Mouse (Mus musculus) midbrain, embryonic 16.5 days (tissue): ENCODE results near the gene Spem2. TPM values are rescaled to one million over a fixed set of nuclear protein-coding genes. Genes with fewer than 3 reads are reported as not detected.
"Not testable (repeated sequence)": the region's sequence is repeated elsewhere in the genome, so short reads cannot be mapped to it uniquely, and the experiment has no call there.

Source experiments
- ATAC-seq: fragments of 200-750 bp; cut with Nextera tagmentation; 2 replicates; pipeline ENCODE4 v1.8.0; 2017; ENCODE audit warnings: moderate TSS enrichment
- H3K27ac ChIP-seq: fragments of 300-500 bp; sonication (generic); 2 replicates; pipeline ENCODE4 v1.5.1; 2014; ENCODE audit warnings: mild to moderate bottlenecking, low read length, mixed read lengths
- H3K27me3 ChIP-seq: fragments of 300-500 bp; sonication (generic); 2 replicates; pipeline ENCODE4 v1.6.1; 2014; ENCODE audit warnings: low read depth, low read length, mixed read lengths; ENCODE audit not compliant: control insufficient read depth, insufficient read depth
- H3K36me3 ChIP-seq: fragments of 300-500 bp; sonication (generic); 2 replicates; pipeline ENCODE4 v1.6.1; 2014; ENCODE audit warnings: mild to moderate bottlenecking, low read length, moderate library complexity, mixed read lengths; ENCODE audit not compliant: control insufficient read depth, insufficient read depth
- H3K4me1 ChIP-seq: fragments of 300-500 bp; sonication (generic); 2 replicates; pipeline ENCODE4 v1.6.1; 2014; ENCODE audit warnings: mild to moderate bottlenecking, low read length, mixed read lengths; ENCODE audit not compliant: control insufficient read depth, insufficient read depth
- H3K4me2 ChIP-seq: fragments of 300-500 bp; sonication (generic); 2 replicates; pipeline ENCODE4 v1.6.1; 2014; ENCODE audit warnings: mild to moderate bottlenecking, low read length, mixed read lengths
- H3K4me3 ChIP-seq: fragments of 300-500 bp; sonication (generic); 2 replicates; pipeline ENCODE4 v1.5.1; 2014; ENCODE audit warnings: low read depth, mild to moderate bottlenecking, low read length, moderate library complexity, mixed read lengths
- H3K9ac ChIP-seq: fragments of 300-500 bp; sonication (generic); 2 replicates; pipeline ENCODE4 v1.6.1; 2014; ENCODE audit warnings: low read depth, low read length, mixed read lengths
- H3K9me3 ChIP-seq: fragments of 300-500 bp; sonication (generic); replicated peaks from 2 replicates; pipeline ENCODE4 v1.6.1; 2014; ENCODE audit warnings: mild to moderate bottlenecking, low read length, mixed read lengths; ENCODE audit not compliant: control insufficient read depth, poor library complexity, severe bottlenecking
- WGBS: fragments of 180-500 bp; shearing (Covaris S2); extraction: QIAGEN DNeasy Blood & Tissue Kit; methylation state at CpG from one replicate; pipeline ENCODE4 v1.1.7; 2014; 5-methylcytosine and 5-hydroxymethylcytosine counted together
- polyA plus RNA-seq: library from polyadenylated mRNA; unstranded; fragments of >200 nt; fragmentation: Nextera tagmentation; extraction: Ambion mirVana; gene quantifications from 2 replicates; pipeline ENCODE4 v1.2.1, GENCODE M21; 2015

The Spem2 gene
- not detected in 2 replicates for polyA plus RNA-seq

DNA sequence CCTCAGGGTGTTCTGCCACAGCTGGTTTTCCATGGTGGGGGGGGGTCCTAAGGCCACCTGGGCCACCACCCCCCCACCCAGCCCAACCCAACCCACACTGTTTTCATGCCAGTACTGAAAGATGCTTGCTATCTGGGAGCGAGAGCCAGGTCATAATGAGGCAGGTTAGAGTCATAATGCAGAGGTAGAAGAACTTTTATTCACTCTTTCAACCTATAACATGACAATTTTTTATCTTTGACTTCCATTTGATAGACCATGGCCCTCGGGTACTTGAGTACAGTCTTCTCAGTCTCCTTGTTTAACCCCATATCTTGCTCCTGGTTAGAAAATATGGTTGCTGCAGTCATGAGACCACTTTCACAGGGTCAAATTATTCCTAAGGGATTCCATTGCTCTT, at the start of gene Spem2:
TSS of gene Spem2 (minus strand) at position 101 of the 400 bp plus-strand sequence.
- H3K4me1 ChIP-seq, result no peaks in the 10 kb centered on the region
- H3K9ac ChIP-seq, result no peak within 1 kb of the TSS
- H3K9me3 ChIP-seq, result no peaks in the 10 kb centered on the region; the same call in 1 of the 2 replicates
- no peak for ATAC-seq
- no peaks in the 10 kb centered on the region for H3K36me3 ChIP-seq
- H3K4me3 ChIP-seq, result no peak within 1 kb of the TSS
- H3K27ac ChIP-seq, result no peak within 1 kb of the TSS
- WGBS, result 70% methylated on average over 2 of the region's 2 CpGs
- no peak within 1 kb of the TSS for H3K4me2 ChIP-seq
- no peaks in the 10 kb centered on the region for H3K27me3 ChIP-seq

DNA sequence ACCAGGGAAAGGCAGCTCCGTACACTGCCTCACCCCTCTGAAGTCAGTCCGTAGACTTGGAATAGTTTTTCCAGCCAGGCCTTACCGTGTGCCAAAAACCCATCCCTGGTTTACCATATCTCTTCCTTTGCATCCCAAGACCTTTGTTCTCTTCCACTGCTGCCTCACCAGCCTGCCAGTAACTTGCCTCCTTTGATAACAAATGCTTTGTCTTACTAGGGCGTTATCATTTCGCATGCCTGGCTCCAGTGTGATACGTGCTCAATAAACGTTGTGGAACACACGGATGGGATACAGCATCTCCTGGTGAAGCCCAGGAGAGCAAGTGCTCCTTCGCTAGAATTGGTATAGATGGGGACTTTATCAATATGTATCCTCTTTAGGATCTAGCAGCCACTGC, 49.1 kb upstream of the Spem2 start:
- Histone ChIP-seq H3K9me3 (no peaks in the 10 kb centered on the region), H3K4me1 (no peaks in the 10 kb centered on the region), H3K9ac (no peak overlapping the region), H3K27ac (no peak overlapping the region), H3K4me2 (no peak overlapping the region), H3K4me3 (no peak overlapping the region), H3K27me3 (no peaks in the 10 kb centered on the region), H3K36me3 (no peaks in the 10 kb centered on the region)
- 77% methylated on average over 9 of the region's 9 CpGs for WGBS
- ATAC-seq, result no peak

DNA sequence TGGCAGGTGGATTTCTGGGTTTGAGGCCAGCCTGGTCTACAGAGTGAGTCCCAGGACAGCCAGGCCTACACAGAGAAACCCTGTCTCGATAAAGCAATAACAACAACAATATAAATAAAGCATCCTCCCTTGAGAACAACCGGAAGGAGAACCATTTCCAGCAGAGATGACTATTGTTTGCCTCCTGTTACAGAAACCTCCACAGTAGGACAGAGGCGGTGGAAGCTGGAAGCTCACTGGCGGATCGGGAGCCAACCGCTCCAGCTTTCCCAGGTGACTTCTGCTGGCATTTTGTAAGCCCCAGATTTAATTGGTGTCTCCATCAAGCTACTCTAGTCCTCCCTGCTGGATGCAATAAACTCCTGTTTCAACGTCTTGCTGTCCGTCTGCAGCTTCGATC, 47.3 kb upstream of the Spem2 start:
- 78% methylated on average over 9 of the region's 9 CpGs for WGBS
- no peaks in the 10 kb centered on the region for H3K27me3 ChIP-seq
- no peak overlapping the region for H3K4me3 ChIP-seq
- H3K36me3 ChIP-seq, result no peaks in the 10 kb centered on the region
- ATAC-seq, result no peak
- H3K9ac ChIP-seq, result no peak overlapping the region
- H3K27ac ChIP-seq, result no peak overlapping the region
- no peaks in the 10 kb centered on the region for H3K9me3 ChIP-seq
- H3K4me2 ChIP-seq, result no peak overlapping the region
- H3K4me1 ChIP-seq, result no peaks in the 10 kb centered on the region

DNA sequence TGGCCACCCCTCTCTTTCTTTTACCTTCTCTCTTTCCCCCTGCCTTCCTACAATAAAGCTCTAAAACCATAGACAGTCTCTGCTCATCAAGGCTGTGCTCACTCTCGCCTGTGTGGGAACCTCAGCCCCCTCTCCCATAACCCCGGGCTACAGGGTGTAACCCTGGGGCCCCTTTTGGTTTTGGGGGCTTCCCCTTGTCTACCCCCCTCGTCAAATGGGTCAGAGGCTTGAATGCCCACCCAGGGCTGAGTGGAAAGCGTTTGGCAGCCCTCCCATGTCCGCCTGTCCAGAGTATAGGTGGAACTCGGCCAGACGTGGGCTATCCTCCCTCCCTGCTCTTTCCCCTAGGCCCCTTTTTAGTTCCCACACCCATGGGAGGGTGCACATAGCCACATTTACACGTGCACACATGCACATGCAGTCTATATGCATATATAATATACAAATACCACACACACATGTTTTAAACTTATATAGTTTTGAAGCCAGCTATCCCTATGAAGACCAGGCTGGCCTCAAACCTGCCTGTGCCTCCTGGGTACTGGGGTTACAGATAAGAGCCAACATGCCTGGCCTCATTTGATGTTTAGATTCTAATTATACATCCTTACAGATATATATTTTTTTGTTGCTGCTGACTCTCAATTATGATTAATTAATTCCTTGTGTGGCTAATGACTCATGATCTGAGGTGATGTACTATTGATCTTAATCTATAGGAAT, 46.0 kb upstream of the Spem2 start:
- ATAC-seq, result no peak
- no peaks in the 10 kb centered on the region for H3K4me1 ChIP-seq
- no peaks in the 10 kb centered on the region for H3K9me3 ChIP-seq
- H3K36me3 ChIP-seq, result no peaks in the 10 kb centered on the region
- H3K27ac ChIP-seq, result no peak overlapping the region
- H3K4me2 ChIP-seq, result no peak overlapping the region
- H3K9ac ChIP-seq, result no peak overlapping the region
- no peak overlapping the region for H3K4me3 ChIP-seq
- 57% methylated on average over 8 of the region's 8 CpGs for WGBS
- H3K27me3 ChIP-seq, result no peaks in the 10 kb centered on the region

- not testable (repeated sequence) for H3K27ac ChIP-seq, H3K9me3 ChIP-seq, H3K9ac ChIP-seq, H3K4me3 ChIP-seq, ATAC-seq, H3K4me1 ChIP-seq, H3K4me2 ChIP-seq, H3K36me3 ChIP-seq, H3K27me3 ChIP-seq
- whole genome bisulfite sequencing, result 85% methylated on average over 3 of the region's 3 CpGs
Measured at GRCm38 (mm10) chr11:69863729-69864128, 45.5 kb upstream of the Spem2 start.

DNA sequence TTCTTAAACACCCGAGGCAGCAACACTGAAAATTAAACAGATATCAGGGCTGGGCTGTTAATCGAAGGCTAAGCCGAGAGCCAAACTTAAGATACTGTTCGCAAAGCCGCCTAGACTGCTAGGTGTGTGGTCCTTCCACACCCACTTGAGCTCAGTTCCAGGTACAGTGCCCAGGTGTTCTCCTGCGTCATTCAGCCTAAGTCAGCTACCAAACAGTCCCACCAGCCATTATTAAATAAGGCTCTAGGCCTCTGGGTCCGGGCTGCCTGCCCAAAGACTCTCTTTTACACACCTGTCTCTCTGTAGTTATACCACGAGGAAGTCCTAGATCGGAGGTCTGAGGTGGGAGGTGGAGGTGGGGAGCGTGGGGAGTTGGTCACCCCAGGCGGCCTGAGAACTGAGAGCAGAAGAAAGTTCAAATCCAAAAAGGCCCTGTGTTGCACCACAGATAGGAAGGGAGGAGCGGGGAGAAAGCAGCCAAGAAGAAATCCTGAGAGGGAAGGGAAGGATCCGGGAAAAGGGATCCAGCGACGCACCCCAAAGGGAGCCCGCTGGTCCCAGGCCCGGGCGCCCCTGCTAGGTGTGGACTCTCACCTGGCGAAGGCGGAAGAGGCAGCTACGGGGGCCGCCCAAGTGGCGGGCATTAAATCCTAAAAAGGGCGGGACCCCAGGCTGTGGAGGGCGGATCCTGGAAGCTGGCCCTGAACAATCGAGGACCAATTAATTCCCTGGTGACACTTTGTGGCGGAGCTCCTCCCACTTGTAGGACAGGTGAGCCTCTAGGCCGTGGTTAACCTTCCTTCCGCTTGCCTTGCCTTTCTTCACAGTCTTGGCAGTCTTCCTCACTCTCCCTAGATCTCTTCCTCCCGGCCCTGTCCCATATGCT, 40.1 kb upstream of the Spem2 start, which contains the start of gene Tnk1:
TSS of gene Tnk1 (minus strand) at position 618 of the 886 bp plus-strand sequence.
- Histone ChIP-seq H3K4me3 (no peak within 1 kb of the TSS), H3K27ac (no peak within 1 kb of the TSS)
- no peak for ATAC-seq

DNA sequence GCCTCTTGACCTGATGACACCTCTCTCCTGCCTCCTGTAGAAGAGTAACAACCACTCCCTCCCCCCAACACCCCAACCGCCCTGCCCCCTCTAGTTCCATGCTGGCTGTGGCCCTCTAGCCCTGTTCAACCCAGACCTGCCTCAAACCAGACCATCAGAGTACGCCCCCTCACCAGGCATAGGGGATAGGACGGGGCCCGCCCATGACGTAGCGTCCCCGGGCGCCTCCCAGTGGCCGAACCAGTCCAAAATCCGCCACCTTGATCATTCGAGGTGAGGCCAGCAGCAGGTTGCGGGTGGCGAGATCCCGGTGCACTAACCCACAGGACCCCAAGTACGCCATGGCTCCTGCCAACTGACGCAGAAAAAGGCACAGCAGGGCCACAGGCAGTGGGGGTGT, 37.1 kb upstream of the Spem2 start:
- Histone ChIP-seq H3K27me3 (peaks cover 11% of the 10 kb centered on the region), H3K36me3 (peaks cover 14% of the 10 kb centered on the region), H3K27ac (no peak overlapping the region), H3K4me3 (no peak overlapping the region), H3K4me1 (no peaks in the 10 kb centered on the region), H3K9ac (no peak overlapping the region), H3K4me2 (no peak overlapping the region), H3K9me3 (no peaks in the 10 kb centered on the region)
- 0 out of 2 replicates have a peak, but pooled peaks have one; percentile 50 for ATAC-seq
- WGBS, result 16% methylated on average over 16 of the region's 16 CpGs

More for the DNA sequence above, 40.1 kb upstream of the Spem2 start, which contains the start of gene Tnk1:
- peaks cover 11% of the 10 kb centered on the region for H3K27me3 ChIP-seq
- no peak within 1 kb of the TSS for H3K9ac ChIP-seq
- no peak within 1 kb of the TSS for H3K4me2 ChIP-seq
- no peaks in the 10 kb centered on the region for H3K4me1 ChIP-seq
- no peaks in the 10 kb centered on the region for H3K9me3 ChIP-seq
- WGBS, result 22% methylated on average over 30 of the region's 30 CpGs
- no peaks in the 10 kb centered on the region for H3K36me3 ChIP-seq

DNA sequence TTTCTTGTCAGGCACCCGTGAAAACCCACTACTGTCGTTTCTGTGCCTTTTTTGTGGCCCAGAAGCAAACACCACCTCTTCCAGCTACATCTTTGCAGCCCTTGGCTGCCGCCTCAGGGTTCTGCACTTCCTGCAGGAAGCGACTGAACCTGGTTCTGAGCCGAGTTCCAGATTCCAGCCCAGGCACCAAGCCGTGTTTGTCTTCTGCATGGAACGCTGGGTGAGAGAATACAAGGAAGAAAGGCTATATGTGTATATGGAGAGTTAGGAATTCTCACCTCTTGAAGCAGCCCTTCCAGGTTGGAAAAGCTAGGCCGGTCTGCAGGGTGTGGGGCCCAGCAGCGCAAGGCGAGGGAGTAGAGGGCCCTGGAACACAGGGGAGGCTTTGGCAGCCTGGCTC, 36.4 kb upstream of the Spem2 start:
- H3K27ac ChIP-seq, result no peak overlapping the region
- no peaks in the 10 kb centered on the region for H3K9me3 ChIP-seq
- H3K9ac ChIP-seq, result no peak overlapping the region
- no peaks in the 10 kb centered on the region for H3K4me1 ChIP-seq
- H3K4me2 ChIP-seq, result no peak overlapping the region
- H3K27me3 ChIP-seq, result peaks cover 11% of the 10 kb centered on the region
- 84% methylated on average over 10 of the region's 10 CpGs for WGBS
- no peak overlapping the region for H3K4me3 ChIP-seq
- no peak for ATAC-seq
- peaks cover 21% of the 10 kb centered on the region for H3K36me3 ChIP-seq

GRCm38 (mm10) chr11:69853994-69854393, 35.7 kb upstream of the Spem2 start:
- 69% methylated on average over 7 of the region's 7 CpGs for WGBS
- no peaks in the 10 kb centered on the region for H3K4me1 ChIP-seq
- no peak overlapping the region for H3K4me3 ChIP-seq
- no peak for ATAC-seq
- H3K36me3 ChIP-seq, result peaks cover 27% of the 10 kb centered on the region
- peaks cover 11% of the 10 kb centered on the region for H3K27me3 ChIP-seq
- no peak overlapping the region for H3K27ac ChIP-seq
- H3K9me3 ChIP-seq, result no peaks in the 10 kb centered on the region
- no peak overlapping the region for H3K4me2 ChIP-seq
- H3K9ac ChIP-seq, result no peak overlapping the region
